17 mouse cellular contexts compared by ENCODE assay signal in genomic region chr6:34748566-34748965, GRCm38 (mm10). TPM values are rescaled to one million over a fixed set of nuclear protein-coding genes. Genes with fewer than 3 reads are reported as not detected.
"Had no signal": no experiment of that assay in that cellular context is flagged by ENCODE, and none has a peak within 500 bp of the region (broad histone marks: within the 10 kb centered on the region; RNA-seq: fewer than 3 reads in every experiment).

No protein-coding gene starts in this region.

- H3K36me3 ChIP-seq: liver, embryonic 15.5 days had no signal

- H3K9ac ChIP-seq: liver, embryonic 12.5 days; liver, embryonic 15.5 days; lung, embryonic 15.5 days; midbrain, embryonic 13.5 days had no signal

- H3K9me3 ChIP-seq: liver, embryonic 12.5 days; liver, embryonic 15.5 days; lung, embryonic 15.5 days; megakaryocyte, embryonic 14.5 days; midbrain, embryonic 10.5 days; midbrain, embryonic 13.5 days had no signal

- ATAC-seq: liver, embryonic 12.5 days; midbrain, embryonic 13.5 days; midbrain, embryonic 16.5 days had no signal

- H3K4me2 ChIP-seq: liver, embryonic 12.5 days; liver, embryonic 15.5 days; lung, embryonic 15.5 days; midbrain, embryonic 13.5 days had no signal

- H3K27me3 ChIP-seq: liver, embryonic 12.5 days; liver, embryonic 15.5 days; lung, embryonic 15.5 days; midbrain, embryonic 13.5 days had no signal

- H3K27ac ChIP-seq: kidney, postnatal 0 days; liver, embryonic 12.5 days; liver, embryonic 15.5 days; lung, embryonic 15.5 days; midbrain, embryonic 10.5 days; midbrain, embryonic 13.5 days had no signal

- H3K4me3 ChIP-seq: liver, embryonic 12.5 days; liver, embryonic 15.5 days; lung, embryonic 15.5 days; megakaryocyte, embryonic 14.5 days; midbrain, embryonic 10.5 days; midbrain, embryonic 13.5 days had no signal

- DNase-seq: kidney, adult 2 months; kidney, postnatal 36 days; left cerebral cortex, postnatal 4 days; lung, adult 18-20 months; lung, postnatal 10 days; lung, postnatal 36 days; thymus, adult 18-20 months; thymus, postnatal 36 days had no signal

RNA-seq across cellular contexts. Expression of gene Agbl3, which starts 31.7 kb away (rescaled TPM):
- total RNA-seq: monocyte, adult 5-6 weeks had no signal
